Mouse (Mus musculus) MEL (cell line): ENCODE results near the gene Dennd2a. TPM values are rescaled to one million over a fixed set of nuclear protein-coding genes. Genes with fewer than 3 reads are reported as not detected.

Source experiments
- DNase-seq: peaks from one replicate; pipeline ENCODE4 v3.0.0; 2011; ENCODE audit warnings: low read depth, low spot score
- H3K27ac ChIP-seq: 2 replicates; pipeline ENCODE4 v1.5.1; 2012; ENCODE audit warnings: low read depth, mild to moderate bottlenecking, control low read depth, low read length, moderate library complexity; ENCODE audit not compliant: control insufficient read depth
- H3K27me3 ChIP-seq, 2 experiments: fragments of 150-350 bp in 1 of 2; sonication (generic) in 1 of 2; 2 replicates each; pipeline ENCODE4 v1.6.1; 2012; ENCODE audit warnings: low read length in 2 of 2, mild to moderate bottlenecking in 2 of 2, improper control_type of control experiment in 1 of 2, moderate library complexity in 1 of 2; ENCODE audit not compliant: insufficient read depth in 2 of 2, control insufficient read depth in 1 of 2
- H3K36me3 ChIP-seq, 2 experiments: 2 replicates each; pipeline ENCODE4 v1.6.1; 2012 to 2014; ENCODE audit warnings: low read length in 2 of 2, improper control_type of control experiment in 1 of 2, inconsistent platforms in 1 of 2, mild to moderate bottlenecking in 1 of 2; ENCODE audit not compliant: insufficient read depth in 2 of 2, control insufficient read depth in 1 of 2
- H3K4me1 ChIP-seq, 2 experiments: fragments of 150-350 bp in 1 of 2; sonication (generic) in 1 of 2; 2 replicates each; pipeline ENCODE4 v1.6.1; 2012; ENCODE audit warnings: low read length in 2 of 2, improper control_type of control experiment in 1 of 2, mild to moderate bottlenecking in 1 of 2; ENCODE audit not compliant: insufficient read depth in 2 of 2, control insufficient read depth in 1 of 2
- H3K4me3 ChIP-seq, 2 experiments: fragments of 150-350 bp in 1 of 2; sonication (generic) in 1 of 2; 2 replicates each; pipeline ENCODE4 v1.5.1; 2012; ENCODE audit warnings: low read depth in 2 of 2, low read length in 2 of 2, mild to moderate bottlenecking in 2 of 2, moderate library complexity in 2 of 2, control low read depth in 1 of 2, improper control_type of control experiment in 1 of 2; ENCODE audit not compliant: control insufficient read depth in 1 of 2, insufficient read depth in 1 of 2
- H3K79me2 ChIP-seq: 2 replicates; pipeline ENCODE4 v1.6.1; 2012; ENCODE audit warnings: mild to moderate bottlenecking, low read length, moderate library complexity; ENCODE audit not compliant: control insufficient read depth, poor library complexity, insufficient read depth
- H3K9ac ChIP-seq: 2 replicates; pipeline ENCODE4 v1.6.1; 2012; ENCODE audit warnings: low read depth, mild to moderate bottlenecking, control low read depth, low read length, moderate library complexity; ENCODE audit not compliant: control insufficient read depth, poor library complexity, severe bottlenecking
- H3K9me3 ChIP-seq: fragments of 150-350 bp; sonication (generic); replicated peaks from 2 replicates; pipeline ENCODE4 v1.6.1; 2012; ENCODE audit warnings: mild to moderate bottlenecking, low read length, improper control_type of control experiment, moderate library complexity; ENCODE audit not compliant: insufficient read depth
- BHLHE40 ChIP-seq: IDR thresholded peaks from 2 replicates; pipeline ENCODE4 v1.6.1; 2012; ENCODE audit warnings: low read depth, mild to moderate bottlenecking, inconsistent platforms, low read length, improper control_type of control experiment, borderline replicate concordance
- CHD1 ChIP-seq: IDR thresholded peaks from 2 replicates; pipeline ENCODE4 v1.6.1; 2012; ENCODE audit warnings: low read depth, mild to moderate bottlenecking, inconsistent platforms, low read length, improper control_type of control experiment
- CHD2 ChIP-seq: IDR thresholded peaks from 2 replicates; pipeline ENCODE4 v1.6.1; 2011; ENCODE audit warnings: low read length, improper control_type of control experiment
- ETS1 ChIP-seq: IDR thresholded peaks from 2 replicates; pipeline ENCODE4 v1.6.1; 2012; ENCODE audit warnings: low read depth, mild to moderate bottlenecking, inconsistent platforms, low read length, improper control_type of control experiment, moderate library complexity
- GABPA ChIP-seq: IDR thresholded peaks from 2 replicates; pipeline ENCODE4 v1.6.1; 2012; ENCODE audit warnings: low read depth, mild to moderate bottlenecking, inconsistent platforms, low read length, improper control_type of control experiment, moderate library complexity
- HCFC1 ChIP-seq: IDR thresholded peaks from 2 replicates; pipeline ENCODE4 v1.6.1; 2012; ENCODE audit warnings: low read depth, mild to moderate bottlenecking, inconsistent platforms, low read length, improper control_type of control experiment, moderate library complexity
- KAT2A ChIP-seq: conservative IDR thresholded peaks from 2 replicates; pipeline ENCODE4 v1.6.1; 2012; ENCODE audit warnings: low read depth, low read length, improper control_type of control experiment, inconsistent platforms
- MAZ ChIP-seq: IDR thresholded peaks from 2 replicates; pipeline ENCODE4 v1.6.1; 2012; ENCODE audit warnings: low read depth, mild to moderate bottlenecking, inconsistent platforms, low read length, improper control_type of control experiment
- MYB ChIP-seq: IDR thresholded peaks from 2 replicates; pipeline ENCODE4 v1.6.1; 2011; ENCODE audit warnings: mild to moderate bottlenecking, low read depth, low read length, improper control_type of control experiment
- NELFE ChIP-seq: IDR thresholded peaks from 2 replicates; pipeline ENCODE4 v1.6.1; 2011; ENCODE audit warnings: low read depth, low read length, improper control_type of control experiment
- POLR2AphosphoS5 ChIP-seq: IDR thresholded peaks from 2 replicates; pipeline ENCODE4 v1.6.1; 2012; ENCODE audit warnings: low read depth, borderline replicate concordance, mild to moderate bottlenecking, inconsistent platforms, low read length, moderate library complexity, mixed read lengths
- RAD21 ChIP-seq: IDR thresholded peaks from 2 replicates; pipeline ENCODE4 v1.6.1; 2011; ENCODE audit warnings: mild to moderate bottlenecking, low read depth, low read length, improper control_type of control experiment
- SMC3 ChIP-seq: IDR thresholded peaks from 2 replicates; pipeline ENCODE4 v1.6.1; 2011; ENCODE audit warnings: low read depth, low read length, improper control_type of control experiment
- TAL1 ChIP-seq: IDR thresholded peaks from 2 replicates; pipeline ENCODE4 v1.6.1; 2012; ENCODE audit warnings: mild to moderate bottlenecking, inconsistent platforms, low read length, moderate library complexity, mixed read lengths
- TCF12 ChIP-seq: IDR thresholded peaks from 2 replicates; pipeline ENCODE4 v1.6.1; 2014; ENCODE audit warnings: low read depth, mild to moderate bottlenecking, inconsistent platforms, low read length, improper control_type of control experiment, moderate library complexity
- USF2 ChIP-seq, 2 experiments: IDR thresholded peaks; 2 replicates each; pipeline ENCODE4 v1.6.1; 2011 to 2012; ENCODE audit warnings: improper control_type of control experiment in 2 of 2, low read length in 2 of 2, borderline replicate concordance in 1 of 2, inconsistent platforms in 1 of 2, low read depth in 1 of 2, mild to moderate bottlenecking in 1 of 2; ENCODE audit not compliant: insufficient read depth in 1 of 2
- ZC3H11A ChIP-seq: IDR thresholded peaks from 2 replicates; pipeline ENCODE4 v1.6.1; 2012; ENCODE audit warnings: low read depth, mild to moderate bottlenecking, inconsistent platforms, low read length, improper control_type of control experiment
- ZMIZ1 ChIP-seq: IDR thresholded peaks from 2 replicates; pipeline ENCODE4 v1.6.1; 2012; ENCODE audit warnings: low read depth, mild to moderate bottlenecking, inconsistent platforms, low read length, improper control_type of control experiment, moderate library complexity
- ZNF384 ChIP-seq: IDR thresholded peaks from 2 replicates; pipeline ENCODE4 v1.6.1; 2012; ENCODE audit warnings: low read depth, mild to moderate bottlenecking, inconsistent platforms, low read length, improper control_type of control experiment
- polyA plus RNA-seq, 2 experiments: library from polyadenylated mRNA; stranded (reverse) in 1 of 2; unstranded in 1 of 2; fragments of >175 nt in 1 of 2; fragments of >200 nt in 1 of 2; gene quantifications; 2 replicates each; pipeline versions ENCODE4 v1.2.1 to v1.2.4; 2012; ENCODE audit warnings: low replicate concordance in 2 of 2, low read depth in 1 of 2; ENCODE audit not compliant: insufficient read length in 2 of 2, insufficient read depth in 1 of 2, missing spikeins in 1 of 2
- total RNA-seq: library from RNA; depleted of rRNA; stranded (reverse); fragments of 300-350 nt; gene quantifications from 2 replicates; pipeline ENCODE4 v1.2.3, GENCODE M21; 2012

Dennd2a gene
- total and polyA plus RNA-seq, 3 experiments, result 0.15 TPM; not detected in 2

DNA sequence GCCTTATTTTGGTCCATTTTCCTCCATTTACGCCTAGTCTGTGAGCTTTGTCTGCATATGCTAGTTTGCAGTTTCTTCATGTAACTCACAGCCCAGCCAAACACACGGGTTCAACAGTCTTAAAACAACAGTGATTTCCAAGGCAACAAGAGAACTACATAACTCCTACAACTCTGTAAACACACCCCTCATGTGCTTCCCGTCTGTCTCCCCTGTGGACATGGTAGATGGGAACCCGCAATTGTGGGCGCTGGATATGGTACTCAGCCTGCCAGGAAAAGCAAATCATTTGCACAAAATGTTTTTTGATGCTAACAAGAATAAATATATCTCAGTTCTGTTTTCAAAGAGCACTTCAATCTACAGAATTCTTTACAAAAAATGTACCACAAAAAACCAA, 46.9 kb upstream of the Dennd2a start:
- no peaks in the 10 kb centered on the region for H3K9me3 ChIP-seq

DNA sequence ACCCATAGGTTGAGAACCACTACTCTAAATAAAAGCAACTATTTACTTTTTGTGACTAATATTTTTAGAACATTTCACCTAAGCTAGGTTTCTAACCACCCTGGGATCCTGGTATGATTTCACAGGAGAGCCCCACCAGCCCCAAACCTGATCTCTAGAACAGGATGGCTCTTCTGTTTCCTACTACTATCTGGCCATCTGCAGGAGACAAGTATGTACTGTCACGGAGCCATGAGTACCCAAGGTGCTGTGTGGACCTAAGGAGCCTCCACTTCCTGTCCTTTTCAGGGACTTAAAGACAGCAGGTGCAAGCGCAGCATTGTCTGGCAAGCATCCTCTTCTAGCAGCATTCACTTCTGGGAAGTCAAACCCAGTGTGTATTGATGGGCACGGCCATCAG, 44.2 kb upstream of the Dennd2a start:
- Histone ChIP-seq H3K27me3 (no peaks in the 10 kb centered on the region), H3K36me3 (peaks cover 0 to 13% of the 10 kb centered on the region in 2 experiments; a peak in 2 of 4 replicates)

More for the DNA sequence above, 46.9 kb upstream of the Dennd2a start:
- peaks cover 0 to 5% of the 10 kb centered on the region in 2 experiments; a peak in 3 of 4 replicates for H3K36me3 ChIP-seq
- no peak overlapping the region for H3K27ac ChIP-seq
- H3K79me2 ChIP-seq, result no peaks in the 10 kb centered on the region
- no peak overlapping the region for H3K4me3 ChIP-seq
- no peak for DNase-seq
- H3K4me1 ChIP-seq, result peaks cover 0 to 2% of the 10 kb centered on the region in 2 experiments; a peak in 1 of 4 replicates
- no peak for TF ChIP-seq BHLHE40
- TF ChIP-seq SMC3, result no peak
- TF ChIP-seq CHD2, result no peak
- no peak for TF ChIP-seq ETS1
- no peak for TF ChIP-seq GABPA
- no peak for TF ChIP-seq TAL1
- TF ChIP-seq CHD1, result no peak
- no peak for TF ChIP-seq ZC3H11A
- TF ChIP-seq USF2 (IDR thresholded peaks at IDR 0.05; ENCODE audit: borderline replicate concordance in 1 of 2, insufficient read depth in 1 of 2, low read depth in 1 of 2, low read length in 2 of 2), result no peak
- TF ChIP-seq ZMIZ1, result no peak
- TF ChIP-seq TCF12, result no peak
- TF ChIP-seq RAD21, result no peak
- H3K9ac ChIP-seq, result no peak overlapping the region
- H3K27me3 ChIP-seq, result no peaks in the 10 kb centered on the region

More for the DNA sequence above, 44.2 kb upstream of the Dennd2a start:
- no peak for DNase-seq
- Histone ChIP-seq H3K4me3 (no peak overlapping the region), H3K27ac (no peak overlapping the region), H3K79me2 (no peaks in the 10 kb centered on the region), H3K9me3 (no peaks in the 10 kb centered on the region), H3K9ac (no peak overlapping the region), H3K4me1 (no peaks in the 10 kb centered on the region)
- no peak for TF ChIP-seq ZNF384
- no peak for TF ChIP-seq GABPA
- TF ChIP-seq POLR2AphosphoS5, result no peak
- no peak for TF ChIP-seq MAZ
- TF ChIP-seq NELFE, result no peak
- TF ChIP-seq ZC3H11A, result no peak
- no peak for TF ChIP-seq MYB
- no peak for TF ChIP-seq TCF12
- TF ChIP-seq RAD21, result no peak
- no peak for TF ChIP-seq KAT2A
- no peak for TF ChIP-seq HCFC1
- TF ChIP-seq ETS1, result no peak
